Mouse (Mus musculus) hindbrain, embryonic 11.5 days (tissue): Measurements from ENCODE around the gene Bin2. TPM values are rescaled to one million over a fixed set of nuclear protein-coding genes. Genes with fewer than 3 reads are reported as not detected.

Source experiments
- ATAC-seq: fragments of 200-750 bp; cut with Nextera tagmentation; 2 replicates; pipeline ENCODE4 v1.8.0; 2017; ENCODE audit warnings: mild to moderate bottlenecking, moderate TSS enrichment, moderate library complexity; ENCODE audit not compliant: low FRiP score
- DNase-seq: peaks from one replicate; pipeline ENCODE4 v3.0.0-alpha.2; 2015; ENCODE audit warnings: low spot score
- H3K27ac ChIP-seq: fragments of 300-500 bp; sonication (generic); 2 replicates; pipeline ENCODE4 v1.5.1; 2014; ENCODE audit warnings: mild to moderate bottlenecking, low read depth, low read length
- H3K27me3 ChIP-seq: fragments of 300-500 bp; sonication (generic); 2 replicates; pipeline ENCODE4 v1.6.1; 2014; ENCODE audit warnings: mild to moderate bottlenecking, low read length, moderate library complexity, mixed read lengths; ENCODE audit not compliant: control insufficient read depth, insufficient read depth
- H3K36me3 ChIP-seq: fragments of 300-500 bp; sonication (generic); 2 replicates; pipeline ENCODE4 v1.6.1; 2014; ENCODE audit warnings: mild to moderate bottlenecking, low read length, moderate library complexity, mixed read lengths; ENCODE audit not compliant: control insufficient read depth, insufficient read depth
- H3K4me1 ChIP-seq: fragments of 300-500 bp; sonication (generic); replicated peaks from 2 replicates; pipeline ENCODE4 v1.6.1; 2014; ENCODE audit warnings: low read length, mixed read lengths; ENCODE audit not compliant: control insufficient read depth, insufficient read depth
- H3K4me2 ChIP-seq: fragments of 300-500 bp; sonication (generic); replicated peaks from 2 replicates; pipeline ENCODE4 v1.6.1; 2014; ENCODE audit warnings: mild to moderate bottlenecking, low read depth, low read length
- H3K4me3 ChIP-seq: fragments of 300-500 bp; sonication (generic); 2 replicates; pipeline ENCODE4 v1.5.1; 2014; ENCODE audit warnings: low read depth, low read length
- H3K9ac ChIP-seq: fragments of 300-500 bp; sonication (generic); 2 replicates; pipeline ENCODE4 v1.6.1; 2014; ENCODE audit warnings: low read depth, low read length
- H3K9me3 ChIP-seq: fragments of 300-500 bp; sonication (generic); 2 replicates; pipeline ENCODE4 v1.6.1; 2016; ENCODE audit warnings: low read length; ENCODE audit not compliant: control insufficient read depth
- WGBS: fragments of 180-500 bp; shearing (Covaris S2); extraction: QIAGEN DNeasy Blood & Tissue Kit; methylation state at CpG from one replicate; pipeline ENCODE4 v1.1.7; 2014; 5-methylcytosine and 5-hydroxymethylcytosine counted together
- polyA plus RNA-seq: library from polyadenylated mRNA; unstranded; fragments of >200 nt; fragmentation: Nextera tagmentation; extraction: Ambion mirVana; gene quantifications from 2 replicates; pipeline ENCODE4 v1.2.1, GENCODE M21; 2014

The Bin2 gene
- polyA plus RNA-seq, 1 experiment from 2014 or later: 5.5 TPM

- Histone ChIP-seq H3K27ac (no peak overlapping the region), H3K36me3 (no peaks in the 10 kb centered on the region), H3K27me3 (no peaks in the 10 kb centered on the region), H3K9me3 (no peaks in the 10 kb centered on the region), H3K4me3 (no peak overlapping the region), H3K4me1 (no peaks in the 10 kb centered on the region), H3K9ac (no peak overlapping the region), H3K4me2 (no peak overlapping the region)
- ATAC-seq (no peak), DNase-seq (no peak)
- 54% methylated on average over 6 of the region's 6 CpGs for WGBS
Observed at GRCm38 (mm10) chr15:100667420-100667819, 1.9 kb downstream of the Bin2 start.

GRCm38 (mm10) chr15:100666851-100667250, 2.5 kb downstream of the Bin2 start:
- WGBS: 29% methylated on average over 12 of the region's 12 CpGs
- Histone ChIP-seq H3K27me3 (no peaks in the 10 kb centered on the region), H3K36me3 (no peaks in the 10 kb centered on the region), H3K4me1 (no peaks in the 10 kb centered on the region), H3K9ac (no peak overlapping the region), H3K4me2 (no peak overlapping the region), H3K4me3 (no peak overlapping the region), H3K9me3 (no peaks in the 10 kb centered on the region), H3K27ac (no peak overlapping the region)
- ATAC-seq: no peak
- DNase-seq: no peak

GRCm38 (mm10) chr15:100666219-100666696, 3.1 kb downstream of the Bin2 start:
- no peaks in the 10 kb centered on the region for H3K27me3 ChIP-seq
- H3K9me3 ChIP-seq: no peaks in the 10 kb centered on the region
- no peak overlapping the region for H3K4me3 ChIP-seq
- H3K36me3 ChIP-seq: no peaks in the 10 kb centered on the region
- no peak overlapping the region for H3K9ac ChIP-seq
- no peaks in the 10 kb centered on the region for H3K4me1 ChIP-seq
- ATAC-seq (no peak), DNase-seq (no peak)
- H3K4me2 ChIP-seq: no peak overlapping the region; the same call in 1 of the 2 replicates
- WGBS: 9% methylated on average over 7 of the region's 7 CpGs
- no peak overlapping the region for H3K27ac ChIP-seq

GRCm38 (mm10) chr15:100665411-100666218, 3.7 kb downstream of the Bin2 start:
- DNase-seq: no peak
- no peak overlapping the region for H3K4me3 ChIP-seq
- H3K9me3 ChIP-seq: no peaks in the 10 kb centered on the region
- no peak overlapping the region for H3K27ac ChIP-seq
- 44% methylated on average over 9 of the region's 9 CpGs for WGBS
- H3K4me2 ChIP-seq: no peak overlapping the region; the same call in 1 of the 2 replicates
- no peaks in the 10 kb centered on the region for H3K27me3 ChIP-seq
- no peak overlapping the region for H3K9ac ChIP-seq
- no peaks in the 10 kb centered on the region for H3K4me1 ChIP-seq
- no peak for ATAC-seq
- H3K36me3 ChIP-seq: no peaks in the 10 kb centered on the region

GRCm38 (mm10) chr15:100664813-100665274, 4.5 kb downstream of the Bin2 start:
- DNase-seq (no peak), ATAC-seq (no peak)
- 83% methylated on average over 9 of the region's 9 CpGs for WGBS
- no peaks in the 10 kb centered on the region for H3K4me1 ChIP-seq
- no peaks in the 10 kb centered on the region for H3K36me3 ChIP-seq
- no peak overlapping the region for H3K4me3 ChIP-seq
- no peak overlapping the region for H3K4me2 ChIP-seq
- H3K27me3 ChIP-seq: no peaks in the 10 kb centered on the region
- H3K9ac ChIP-seq: no peak overlapping the region
- no peaks in the 10 kb centered on the region for H3K9me3 ChIP-seq
- H3K27ac ChIP-seq: no peak overlapping the region

GRCm38 (mm10) chr15:100660805-100661204, 8.5 kb downstream of the Bin2 start:
- H3K4me1 ChIP-seq: no peaks in the 10 kb centered on the region
- no peak overlapping the region for H3K4me2 ChIP-seq
- DNase-seq: no peak
- H3K9me3 ChIP-seq: no peaks in the 10 kb centered on the region
- H3K9ac ChIP-seq: no peak overlapping the region
- whole genome bisulfite sequencing: 90% methylated on average over 5 of the region's 5 CpGs
- no peaks in the 10 kb centered on the region for H3K27me3 ChIP-seq
- H3K36me3 ChIP-seq: no peaks in the 10 kb centered on the region
- no peak overlapping the region for H3K4me3 ChIP-seq
- ATAC-seq: no peak
- no peak overlapping the region for H3K27ac ChIP-seq

GRCm38 (mm10) chr15:100660306-100660705, 9.0 kb downstream of the Bin2 start:
- no peak for DNase-seq

GRCm38 (mm10) chr15:100655201-100655600, 14.2 kb downstream of the Bin2 start:
- no peaks in the 10 kb centered on the region for H3K4me1 ChIP-seq
- H3K27me3 ChIP-seq: no peaks in the 10 kb centered on the region
- H3K4me2 ChIP-seq: no peak overlapping the region
- WGBS: 87% methylated on average over 5 of the region's 5 CpGs
- H3K27ac ChIP-seq: no peak overlapping the region
- no peak for ATAC-seq
- no peak overlapping the region for H3K9ac ChIP-seq
- no peak overlapping the region for H3K4me3 ChIP-seq
- H3K9me3 ChIP-seq: no peaks in the 10 kb centered on the region
- no peak for DNase-seq
- no peaks in the 10 kb centered on the region for H3K36me3 ChIP-seq

More at GRCm38 (mm10) chr15:100660306-100660705, 9.0 kb downstream of the Bin2 start:
- Histone ChIP-seq H3K4me1 (no peaks in the 10 kb centered on the region), H3K9me3 (no peaks in the 10 kb centered on the region), H3K4me2 (no peak overlapping the region), H3K36me3 (no peaks in the 10 kb centered on the region), H3K27me3 (no peaks in the 10 kb centered on the region), H3K27ac (no peak overlapping the region), H3K9ac (no peak overlapping the region), H3K4me3 (no peak overlapping the region)
- no peak for ATAC-seq
- WGBS: 86% methylated on average over 9 of the region's 9 CpGs

GRCm38 (mm10) chr15:100654271-100654670, 15.1 kb downstream of the Bin2 start:
- Histone ChIP-seq H3K36me3 (no peaks in the 10 kb centered on the region), H3K27ac (no peak overlapping the region), H3K4me1 (no peaks in the 10 kb centered on the region), H3K27me3 (no peaks in the 10 kb centered on the region), H3K4me2 (no peak overlapping the region), H3K9me3 (no peaks in the 10 kb centered on the region), H3K4me3 (no peak overlapping the region), H3K9ac (no peak overlapping the region)
- ATAC-seq (no peak), DNase-seq (no peak)
- 96% methylated on average over 1 of the region's 1 CpGs for WGBS
